Mouse (Mus musculus) effector memory CD4-positive, alpha-beta T cell, adult 5 months (primary cell): Measurements from ENCODE around the gene Slc22a28. TPM values are rescaled to one million over a fixed set of nuclear protein-coding genes. Genes with fewer than 3 reads are reported as not detected.

Source experiments
- polyA plus RNA-seq: library from polyadenylated mRNA; unstranded; fragments of 100-300 nt; shearing (Covaris generic); gene quantifications from one replicate; pipeline ENCODE4 v1.2.1, GENCODE M21; 2017

The Slc22a28 gene
- not detected for polyA plus RNA-seq

DNA sequence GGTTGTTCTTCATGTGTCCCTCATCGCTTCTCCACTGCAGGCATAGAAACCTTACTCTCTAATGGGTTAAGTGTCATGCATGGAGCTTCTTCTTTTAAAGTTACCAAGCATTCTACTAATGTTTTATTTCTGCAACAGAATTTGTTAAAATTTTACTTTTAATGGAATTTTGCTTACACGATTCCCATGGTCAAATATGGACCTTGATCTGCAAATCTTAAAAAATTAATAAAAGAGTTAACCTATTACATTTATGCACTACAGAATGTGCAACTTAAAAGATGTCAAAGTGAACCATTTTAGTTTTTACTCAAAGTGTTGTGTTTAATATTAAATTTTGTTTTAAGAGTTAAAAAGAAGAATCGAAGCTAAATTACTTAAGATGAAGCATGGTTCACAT, at the start of gene Slc22a28:
TSS of gene Slc22a28 (minus strand) at position 102 of the 400 bp plus-strand sequence.

Other genes starting within 250 kb of the Slc22a28 start
- gene Slc22a27, start 166.0 kb downstream of the Slc22a28 start, polyA plus RNA-seq: not detected
- not detected for gene Slc22a29, start 86.9 kb upstream of the Slc22a28 start, polyA plus RNA-seq